Mouse (Mus musculus) ovary, postnatal 36 days (tissue): ENCODE measurements at regions not wholly inside any gene's neighbourhood (a gene's known extent, or its start where the extent isn't known, plus 50 kb on each side); places are given as distances from the start of the nearest gene placed in this dataset.

ENCODE experiments used
- DNase-seq: peaks from one replicate; pipeline ENCODE4 v3.0.0; 2022; ENCODE audit warnings: low spot score, mixed read lengths

DNA sequence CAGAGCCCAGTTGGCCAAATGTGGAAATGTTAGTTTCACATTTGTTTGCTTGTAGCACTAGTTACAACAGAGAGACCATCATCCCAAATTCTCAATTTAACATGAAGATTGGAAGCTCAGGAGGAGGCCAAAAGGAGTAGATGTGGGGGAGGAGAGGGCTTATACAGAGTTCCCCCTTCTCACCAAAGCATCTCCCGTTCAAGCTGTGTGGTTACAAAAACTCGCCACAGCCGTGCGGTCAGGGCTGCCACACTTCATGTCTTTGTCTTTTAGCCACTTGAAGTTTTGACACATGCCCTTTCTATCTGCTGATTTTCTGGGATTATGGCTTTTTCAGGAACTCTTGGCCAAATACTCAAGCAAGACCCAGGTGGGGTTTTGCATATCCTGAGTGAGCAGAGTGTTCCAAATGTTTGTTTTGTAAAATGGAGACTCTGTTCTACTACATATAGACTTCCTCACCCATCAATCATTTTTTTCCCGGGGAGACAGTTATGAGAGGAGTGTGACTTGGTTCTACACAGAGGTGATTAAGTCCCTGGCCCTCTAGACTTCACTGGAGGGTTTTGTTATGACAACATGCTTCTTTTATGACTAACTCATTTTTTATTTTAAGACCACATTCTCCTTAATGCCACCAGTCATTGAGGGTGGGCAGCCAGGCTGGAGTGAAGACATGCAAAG lies 605.4 kb upstream of the Sall1 start:
- DNase-seq, result no peak

GRCm38 (mm10) chr8:89646946-89647345 lies 603.0 kb upstream of the Sall1 start:
- DNase-seq, result no peak

- DNase-seq, result no peak
Measured at GRCm38 (mm10) chr8:89641339-89641738, 597.4 kb upstream of the Sall1 start.

GRCm38 (mm10) chr8:89634864-89635263 lies 590.9 kb upstream of the Sall1 start:
- DNase-seq, result no peak

DNA sequence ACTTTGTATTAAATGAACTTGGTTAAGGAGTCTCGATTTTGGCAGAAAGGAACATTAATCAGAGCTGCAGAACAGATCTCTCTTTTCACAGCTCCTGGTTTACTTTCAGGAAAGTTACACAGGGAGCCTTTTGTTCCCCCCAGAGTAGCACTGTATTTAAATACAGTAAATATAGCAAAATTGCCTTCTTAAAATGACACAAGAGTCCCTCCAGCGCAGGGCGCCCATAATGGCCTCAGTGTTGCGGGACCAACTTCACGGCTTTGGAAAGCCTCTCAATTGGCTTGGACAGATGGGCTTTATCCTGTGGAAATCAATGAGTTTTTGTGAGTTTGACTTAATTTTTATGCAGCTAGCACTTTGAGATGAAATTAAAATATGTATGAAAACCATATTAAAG lies 588.3 kb upstream of the Sall1 start:
- DNase-seq, result no peak

GRCm38 (mm10) chr8:89630540-89630939 lies 586.6 kb upstream of the Sall1 start:
- DNase-seq, result no peak

DNA sequence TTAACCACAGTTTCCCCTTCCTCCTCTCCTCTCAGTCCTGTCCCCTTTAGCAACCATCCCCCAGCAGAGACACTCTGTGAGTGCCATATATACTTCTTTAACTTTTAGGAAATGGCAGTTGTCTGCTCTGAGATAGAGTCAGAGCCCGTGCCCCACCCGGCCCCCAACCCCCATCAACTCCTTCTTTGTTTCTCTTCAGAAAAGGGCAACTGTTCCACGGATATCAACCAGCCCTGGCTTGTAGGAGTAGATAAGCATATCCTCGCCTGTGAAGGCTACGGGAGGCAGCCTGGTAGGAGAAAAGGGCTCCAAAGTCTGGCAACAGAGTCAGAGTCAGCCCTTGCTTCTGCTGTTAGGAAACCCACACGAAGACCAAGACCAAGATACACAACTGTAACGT lies 574.1 kb upstream of the Sall1 start:
- no peak for DNase-seq

- no peak for DNase-seq
Measured at GRCm38 (mm10) chr8:89615863-89616558, 572.0 kb upstream of the Sall1 start.

DNA sequence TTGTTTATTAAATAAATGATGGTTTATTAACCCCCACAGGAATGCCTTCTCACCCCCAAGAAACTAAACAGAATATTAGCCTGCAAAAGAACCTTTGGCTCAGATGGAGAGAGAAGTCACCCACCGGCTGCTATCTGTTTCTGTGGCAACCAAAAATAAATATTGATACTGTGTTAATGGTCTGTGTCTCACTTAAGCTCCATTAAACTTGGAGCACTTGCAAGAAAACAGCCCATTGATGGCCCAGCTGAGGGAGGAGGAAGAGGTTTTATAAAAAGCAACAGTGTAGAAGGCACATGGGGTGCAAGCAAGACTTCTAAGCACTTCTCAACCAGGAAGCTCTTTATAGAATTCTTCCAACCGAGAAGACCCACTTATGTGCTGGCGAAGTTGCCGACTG lies 565.1 kb upstream of the Sall1 start:
- DNase-seq, result no peak

DNA sequence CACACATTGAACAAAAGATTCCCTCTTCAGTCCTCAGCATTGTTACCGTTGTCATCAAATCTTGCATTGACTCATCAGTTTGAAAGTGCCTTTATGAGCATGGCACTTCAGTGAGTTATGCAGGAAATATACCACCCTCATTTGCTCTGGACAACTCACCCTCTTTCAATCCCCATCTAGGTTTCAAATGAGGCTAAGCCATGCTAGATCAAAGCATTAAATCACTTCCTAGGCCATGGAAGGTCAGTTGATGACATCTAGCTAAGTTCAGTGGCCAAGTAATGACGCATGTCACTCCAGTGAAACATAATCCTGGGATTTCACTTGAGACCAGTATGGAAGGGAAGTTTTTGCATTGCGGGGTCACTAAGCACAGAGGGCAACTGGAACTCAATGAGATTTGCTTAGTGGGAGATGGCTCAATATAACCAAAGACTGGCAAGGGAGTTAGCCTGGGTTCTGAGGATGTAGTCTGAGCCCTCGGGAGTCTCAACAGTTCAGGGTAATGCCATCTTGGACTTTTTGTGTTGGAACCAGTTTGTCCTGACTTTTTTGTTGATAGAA lies 562.0 kb upstream of the Sall1 start:
- no peak for DNase-seq

DNA sequence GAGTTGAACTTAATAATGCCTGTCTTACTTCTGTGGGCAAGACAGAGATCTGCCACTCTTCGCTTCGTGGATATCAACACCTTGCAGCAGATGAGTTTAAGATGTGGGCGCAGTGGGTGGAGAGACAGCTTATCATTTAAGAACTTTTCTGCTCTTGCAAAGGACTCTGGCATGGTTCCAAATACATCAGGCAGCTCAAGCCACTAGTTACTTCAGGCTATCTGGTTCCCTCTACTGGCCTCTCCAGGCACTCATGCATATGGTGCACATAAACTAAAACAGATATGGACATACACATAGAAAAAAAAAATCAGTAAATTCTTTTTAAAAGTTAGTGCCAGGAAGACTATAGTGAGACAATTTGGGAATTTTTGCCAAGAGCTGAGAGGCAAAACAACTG lies 560.5 kb upstream of the Sall1 start:
- no peak for DNase-seq

- DNase-seq, result no peak
Measured at GRCm38 (mm10) chr8:89596380-89596779, 552.4 kb upstream of the Sall1 start.

GRCm38 (mm10) chr8:89583091-89583490 lies 539.1 kb upstream of the Sall1 start:
- DNase-seq, result no peak

DNA sequence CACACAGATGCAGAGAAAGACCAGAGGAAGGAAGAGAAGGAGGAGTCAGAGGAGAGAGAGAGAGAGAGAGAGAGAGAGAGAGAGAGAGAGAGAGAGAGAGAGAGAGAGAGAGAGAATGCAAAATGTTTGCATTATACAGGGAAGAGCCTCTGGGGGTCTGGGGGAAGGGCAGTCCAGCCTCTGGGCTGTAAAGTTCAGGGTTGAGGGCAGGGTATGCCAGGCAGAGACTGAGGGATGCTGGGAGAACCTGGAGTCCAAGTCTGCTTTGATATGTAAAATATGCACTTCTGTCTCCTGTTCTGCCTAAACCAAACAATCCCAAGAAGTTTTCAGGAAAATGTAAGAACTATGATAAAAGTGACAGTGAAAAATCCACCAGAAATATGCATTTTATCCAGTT lies 538.6 kb upstream of the Sall1 start:
- DNase-seq, result no peak

- DNase-seq, result peak; percentile 74
Measured at GRCm38 (mm10) chr8:89571816-89572215, 527.9 kb upstream of the Sall1 start.

- DNase-seq, result no peak
Measured at GRCm38 (mm10) chr8:89570639-89571325, 526.8 kb upstream of the Sall1 start.

DNA sequence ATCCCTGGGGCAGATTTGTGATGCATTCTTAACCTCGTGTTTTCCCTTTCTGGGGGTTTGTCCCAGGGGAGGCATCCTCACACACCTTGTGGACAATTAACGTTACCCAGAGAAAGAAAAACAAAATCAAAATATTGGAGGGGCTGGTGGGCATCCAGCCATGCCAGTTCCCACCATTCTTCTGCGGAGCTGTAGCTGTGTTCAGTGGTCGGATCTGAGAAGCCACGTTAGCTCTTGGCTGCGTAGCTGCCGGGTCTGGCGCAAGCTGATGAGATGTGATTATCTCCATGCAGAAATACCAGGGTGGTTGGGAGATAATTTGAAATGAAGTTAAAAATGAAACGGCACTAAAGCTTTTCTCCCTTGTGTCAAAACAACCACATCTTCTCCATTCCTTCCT lies 525.4 kb upstream of the Sall1 start:
- no peak for DNase-seq

- DNase-seq, result no peak
Measured at GRCm38 (mm10) chr8:89568641-89569040, 524.7 kb upstream of the Sall1 start.

DNA sequence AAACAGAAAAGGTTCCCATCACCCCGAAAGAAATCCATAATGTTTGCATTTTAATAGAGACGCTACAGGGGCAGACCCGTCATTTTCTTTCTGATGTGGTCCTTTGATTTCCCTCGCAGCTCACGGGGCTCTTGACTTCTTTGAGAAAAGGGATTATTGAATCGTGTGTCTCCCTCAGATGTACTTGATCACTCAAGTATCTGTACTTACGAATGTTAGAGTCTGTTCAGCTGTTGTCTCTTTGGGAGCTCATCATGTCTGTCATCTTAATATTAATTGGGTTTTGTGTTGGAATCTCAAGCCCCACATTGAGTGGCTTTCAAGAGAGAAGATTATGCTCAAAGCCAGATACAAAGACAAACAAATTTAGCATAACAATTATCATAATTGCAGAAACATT lies 523.0 kb upstream of the Sall1 start:
- no peak for DNase-seq

DNA sequence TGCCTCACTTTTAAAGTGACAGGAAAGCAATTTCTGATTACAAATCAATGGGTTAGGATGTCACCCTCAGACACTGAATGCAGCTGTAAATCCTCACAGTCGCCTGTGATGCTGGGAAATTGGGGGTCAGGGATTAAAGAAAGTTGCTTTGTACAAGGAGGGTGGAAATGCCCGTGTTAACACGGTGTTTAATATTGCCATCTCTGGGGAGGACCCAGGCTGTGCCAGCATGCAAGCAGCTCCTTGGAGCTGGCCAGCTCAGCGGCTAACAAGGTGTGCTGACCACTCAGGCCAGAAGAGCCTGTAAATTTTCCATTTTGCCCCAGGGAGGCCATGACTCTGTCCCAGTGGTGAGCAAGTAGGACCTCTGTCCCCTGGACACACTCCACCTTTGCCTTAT lies 522.5 kb upstream of the Sall1 start:
- DNase-seq, result no peak

- DNase-seq, result no peak
Measured at GRCm38 (mm10) chr8:89565147-89565826, 521.3 kb upstream of the Sall1 start.

- no peak for DNase-seq
Measured at GRCm38 (mm10) chr8:89563544-89563943, 519.6 kb upstream of the Sall1 start.
